Mouse (Mus musculus): ENCODE measurements at regions not wholly inside any gene's neighbourhood (a gene's known extent, or its start where the extent isn't known, plus 50 kb on each side); places are given as distances from the start of the nearest gene placed in this dataset.

GRCm38 (mm10) chr8:103502991-103503767, 598.2 kb upstream of the Cdh5 start:
- DNase-seq: peak; percentile 14

GRCm38 (mm10) chr8:103506334-103506733, 595.1 kb upstream of the Cdh5 start:
- no peak for DNase-seq

GRCm38 (mm10) chr8:103507068-103507467, 594.4 kb upstream of the Cdh5 start:
- DNase-seq: no peak

- DNase-seq: no peak
These were observed 581.1 kb upstream of the Cdh5 start for GRCm38 (mm10) chr8:103520141-103520866.

- DNase-seq: no peak
These were observed 570.5 kb upstream of the Cdh5 start for GRCm38 (mm10) chr8:103530903-103531302.

GRCm38 (mm10) chr8:103534971-103535370, 566.5 kb upstream of the Cdh5 start:
- no peak for DNase-seq

GRCm38 (mm10) chr8:103536856-103537255, 564.6 kb upstream of the Cdh5 start:
- no peak for DNase-seq

- no peak for DNase-seq
These were observed 559.5 kb upstream of the Cdh5 start for GRCm38 (mm10) chr8:103541954-103542353.

GRCm38 (mm10) chr8:103551916-103552535, 549.4 kb upstream of the Cdh5 start:
- no peak for DNase-seq

GRCm38 (mm10) chr8:103561606-103562005, 539.8 kb upstream of the Cdh5 start:
- DNase-seq: no peak

- no peak for DNase-seq
These were observed 530.5 kb upstream of the Cdh5 start for GRCm38 (mm10) chr8:103570864-103571425.

GRCm38 (mm10) chr8:103577147-103577546, 524.3 kb upstream of the Cdh5 start:
- no peak for DNase-seq

GRCm38 (mm10) chr8:103578006-103578405, 523.4 kb upstream of the Cdh5 start:
- DNase-seq: no peak

- no peak for DNase-seq
These were observed 493.1 kb upstream of the Cdh5 start for GRCm38 (mm10) chr8:103608291-103608690.

- peak; percentile 62 for DNase-seq
These were observed 477.5 kb upstream of the Cdh5 start for GRCm38 (mm10) chr8:103623781-103624434.

GRCm38 (mm10) chr8:103625166-103625890, 476.1 kb upstream of the Cdh5 start:
- DNase-seq: no peak

- no peak for DNase-seq
These were observed 475.0 kb upstream of the Cdh5 start for GRCm38 (mm10) chr8:103626446-103626845.

- no peak for DNase-seq
These were observed 468.9 kb upstream of the Cdh5 start for GRCm38 (mm10) chr8:103632543-103632942.

- DNase-seq: peak; percentile 17
These were observed 466.5 kb upstream of the Cdh5 start for GRCm38 (mm10) chr8:103634951-103635350.

- no peak for DNase-seq
These were observed 457.8 kb upstream of the Cdh5 start for GRCm38 (mm10) chr8:103643621-103644020.

- DNase-seq: no peak
These were observed 457.3 kb upstream of the Cdh5 start for GRCm38 (mm10) chr8:103644106-103644505.

- DNase-seq: no peak
These were observed 456.6 kb upstream of the Cdh5 start for GRCm38 (mm10) chr8:103644845-103645244.
